Mouse (Mus musculus) lung, embryonic 15.5 days (tissue): ENCODE data around the gene Fut1. TPM values are rescaled to one million over a fixed set of nuclear protein-coding genes. Genes with fewer than 3 reads are reported as not detected.
A peak's percentile ranks its signal among the peaks of the same experiment; 100 is the strongest.

Experiments used
- ATAC-seq: fragments of 200-750 bp; cut with Nextera tagmentation; 2 replicates; pipeline ENCODE4 v1.8.0; 2017; ENCODE audit warnings: moderate number of reproducible peaks, borderline replicate concordance; ENCODE audit not compliant: low FRiP score, low TSS enrichment; ENCODE audit errors: extremely low read depth
- H3K27ac ChIP-seq: fragments of 300-500 bp; sonication (generic); 2 replicates; pipeline ENCODE4 v1.5.1; 2015; ENCODE audit warnings: moderate library complexity, mild to moderate bottlenecking, inconsistent platforms
- H3K27me3 ChIP-seq: fragments of 300-500 bp; sonication (generic); 2 replicates; pipeline ENCODE4 v1.6.1; 2015; ENCODE audit warnings: inconsistent platforms
- H3K36me3 ChIP-seq: fragments of 300-500 bp; sonication (generic); 2 replicates; pipeline ENCODE4 v1.6.1; 2015; ENCODE audit warnings: inconsistent platforms
- H3K4me1 ChIP-seq: fragments of 300-500 bp; sonication (generic); 2 replicates; pipeline ENCODE4 v1.6.1; 2015; ENCODE audit warnings: inconsistent platforms
- H3K4me2 ChIP-seq: fragments of 300-500 bp; sonication (generic); 2 replicates; pipeline ENCODE4 v1.6.1; 2015; ENCODE audit warnings: inconsistent platforms, mild to moderate bottlenecking, moderate library complexity
- H3K4me3 ChIP-seq: fragments of 300-500 bp; sonication (generic); 2 replicates; pipeline ENCODE4 v1.5.1; 2015; ENCODE audit warnings: mild to moderate bottlenecking, inconsistent platforms
- H3K9ac ChIP-seq: fragments of 300-500 bp; sonication (generic); 2 replicates; pipeline ENCODE4 v1.6.1; 2015; ENCODE audit warnings: inconsistent platforms
- H3K9me3 ChIP-seq: fragments of 300-500 bp; sonication (generic); 2 replicates; pipeline ENCODE4 v1.6.1; 2016; ENCODE audit warnings: inconsistent platforms
- WGBS: fragments of 180-500 bp; shearing (Covaris S2); methylation state at CpG from one replicate; pipeline ENCODE4 v1.1.7; 2015; 5-methylcytosine and 5-hydroxymethylcytosine counted together
- polyA plus RNA-seq: library from polyadenylated mRNA; unstranded; fragments of >200 nt; fragmentation: Nextera tagmentation; extraction: Ambion mirVana; gene quantifications from 2 replicates; pipeline ENCODE4 v1.2.1, GENCODE M21; 2015

Fut1 gene
- polyA plus RNA-seq, 1 experiment from 2014 or later: 0.47 TPM

DNA sequence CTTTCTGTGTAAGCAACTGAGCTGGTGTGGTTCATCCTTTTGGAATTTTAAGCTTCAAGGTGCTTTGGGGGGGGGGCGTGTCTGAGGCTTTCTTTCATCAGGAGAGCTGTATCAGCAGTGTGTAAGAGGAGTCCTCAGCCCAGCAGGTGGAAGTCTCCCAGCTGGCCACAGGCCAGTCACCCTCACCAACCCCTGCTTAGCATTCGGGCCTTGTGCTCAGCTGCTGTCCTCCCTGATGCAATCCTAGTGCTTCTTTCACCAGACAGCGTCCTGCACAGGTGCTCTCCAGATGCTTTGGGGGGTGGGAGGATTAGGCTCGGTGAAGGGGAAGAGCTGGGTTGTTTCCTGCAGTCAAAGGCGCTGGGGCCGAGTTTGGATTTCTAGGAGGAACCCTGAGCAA lies 812 bp upstream of the Fut1 start:
- H3K27ac ChIP-seq: no peak overlapping the region
- H3K36me3 ChIP-seq: no peaks in the 10 kb centered on the region
- no peak overlapping the region for H3K4me3 ChIP-seq
- 22% methylated on average over 6 of the region's 6 CpGs for WGBS
- no peak overlapping the region for H3K4me2 ChIP-seq
- H3K27me3 ChIP-seq: peaks cover 37% of the 10 kb centered on the region
- ATAC-seq: peak; percentile 40; the same call in 1 of the 2 replicates
- H3K9me3 ChIP-seq: no peaks in the 10 kb centered on the region
- H3K4me1 ChIP-seq: peaks cover 17% of the 10 kb centered on the region
- no peak overlapping the region for H3K9ac ChIP-seq

DNA sequence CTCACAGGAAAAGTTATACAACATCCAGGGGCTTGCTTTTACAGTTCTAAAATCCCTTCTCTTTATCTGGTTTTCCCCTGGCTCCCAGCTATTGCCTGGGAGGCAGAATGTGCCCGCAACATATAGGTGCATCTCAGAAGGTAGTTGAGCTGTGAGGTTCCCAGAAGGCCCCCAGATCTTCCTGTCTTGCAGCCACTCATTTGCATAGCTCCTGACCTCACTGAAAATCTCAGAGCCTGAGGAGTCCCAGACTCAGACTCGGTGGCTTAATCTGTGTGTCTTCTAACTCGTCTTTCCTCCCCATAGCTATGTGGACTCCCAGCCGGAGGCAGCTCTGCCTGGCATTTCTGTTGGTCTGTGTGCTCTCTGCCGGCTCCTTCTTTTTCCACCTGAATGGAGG lies 1.2 kb downstream of the Fut1 start:
- no peak for ATAC-seq

GRCm38 (mm10) chr7:45619592-45619991 lies 2.5 kb downstream of the Fut1 start:
- Histone ChIP-seq H3K9me3 (no peaks in the 10 kb centered on the region), H3K27me3 (peaks cover 37% of the 10 kb centered on the region), H3K4me3 (no peak overlapping the region), H3K36me3 (no peaks in the 10 kb centered on the region), H3K4me1 (peaks cover 17% of the 10 kb centered on the region), H3K9ac (no peak overlapping the region), H3K4me2 (no peak overlapping the region), H3K27ac (no peak overlapping the region)
- no peak for ATAC-seq
- WGBS: 88% methylated on average over 5 of the region's 5 CpGs

More for the DNA sequence above, 1.2 kb downstream of the Fut1 start:
- peaks cover 17% of the 10 kb centered on the region for H3K4me1 ChIP-seq
- H3K27ac ChIP-seq: no peak overlapping the region
- H3K27me3 ChIP-seq: peaks cover 37% of the 10 kb centered on the region
- WGBS: 79% methylated on average over 5 of the region's 5 CpGs
- no peak overlapping the region for H3K9ac ChIP-seq
- H3K4me2 ChIP-seq: no peak overlapping the region
- no peaks in the 10 kb centered on the region for H3K9me3 ChIP-seq
- H3K36me3 ChIP-seq: no peaks in the 10 kb centered on the region
- H3K4me3 ChIP-seq: no peak overlapping the region

DNA sequence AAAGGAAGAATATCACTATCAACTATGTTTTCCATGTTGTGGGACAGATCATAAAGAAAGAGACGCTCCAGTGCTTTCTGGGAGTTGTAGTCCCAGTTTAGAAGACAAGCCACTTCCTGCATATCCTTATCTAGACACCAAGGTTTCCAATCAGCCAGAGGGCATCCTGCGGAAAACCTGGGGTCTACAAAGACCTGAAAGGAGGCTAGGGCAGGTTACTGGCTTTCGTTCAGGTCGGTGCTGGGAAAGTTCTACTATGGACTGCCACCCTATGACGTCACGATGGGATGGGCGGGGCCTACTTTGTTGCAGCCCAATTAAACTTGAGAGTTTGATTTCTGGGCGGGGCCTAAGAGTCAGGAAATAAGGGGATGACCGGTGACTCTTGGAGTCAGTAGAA lies 4.4 kb downstream of the Fut1 start, which contains the start of gene Izumo1:
Gene Izumo1 (plus strand): TSS at position 369 of the 400 bp plus-strand sequence.
- 29% methylated on average over 9 of the region's 9 CpGs for WGBS
- no peak within 1 kb of the TSS for H3K27ac ChIP-seq
- no peak within 1 kb of the TSS for H3K4me3 ChIP-seq
- H3K4me1 ChIP-seq: peaks cover 12% of the 10 kb centered on the region
- H3K27me3 ChIP-seq: peaks cover 26% of the 10 kb centered on the region
- no peaks in the 10 kb centered on the region for H3K9me3 ChIP-seq
- no peak within 1 kb of the TSS for H3K9ac ChIP-seq
- no peaks in the 10 kb centered on the region for H3K36me3 ChIP-seq
- ATAC-seq: no peak
- H3K4me2 ChIP-seq: no peak within 1 kb of the TSS

GRCm38 (mm10) chr7:45623507-45623906 lies 6.4 kb downstream of the Fut1 start:
- Histone ChIP-seq H3K4me2 (no peak overlapping the region), H3K4me1 (peaks cover 4% of the 10 kb centered on the region; the same call in 1 of the 2 replicates), H3K9ac (no peak overlapping the region), H3K36me3 (no peaks in the 10 kb centered on the region), H3K27me3 (peaks cover 26% of the 10 kb centered on the region), H3K9me3 (no peaks in the 10 kb centered on the region), H3K27ac (no peak overlapping the region), H3K4me3 (no peak overlapping the region)
- no peak for ATAC-seq
- 90% methylated on average over 11 of the region's 11 CpGs for WGBS

DNA sequence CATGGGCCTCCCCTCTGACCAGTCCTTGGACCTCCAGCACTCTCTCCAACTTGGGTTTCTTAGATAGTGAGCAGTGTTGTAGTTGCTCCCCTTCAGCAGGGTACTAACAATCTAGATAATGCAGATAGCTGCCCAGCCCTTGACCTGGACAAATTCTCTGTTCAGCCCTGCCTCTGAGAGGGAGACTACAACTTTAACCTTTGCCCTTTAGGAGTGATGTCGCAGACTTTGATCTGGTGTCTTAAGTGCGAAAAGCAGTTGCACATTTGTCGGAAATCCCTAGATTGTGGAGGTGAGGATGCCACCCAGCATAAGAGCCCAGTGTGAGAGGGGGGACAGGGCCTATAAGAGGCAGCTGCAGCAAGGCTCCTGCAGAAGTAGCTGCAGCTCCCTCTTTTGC lies 7.6 kb downstream of the Fut1 start:
- 53% methylated on average over 3 of the region's 3 CpGs for WGBS
- H3K27me3 ChIP-seq: peaks cover 20% of the 10 kb centered on the region
- H3K4me3 ChIP-seq: no peak overlapping the region
- H3K4me2 ChIP-seq: no peak overlapping the region
- H3K36me3 ChIP-seq: no peaks in the 10 kb centered on the region
- H3K4me1 ChIP-seq: peaks cover 4% of the 10 kb centered on the region; the same call in 1 of the 2 replicates
- no peaks in the 10 kb centered on the region for H3K9me3 ChIP-seq
- no peak overlapping the region for H3K27ac ChIP-seq
- no peak for ATAC-seq
- H3K9ac ChIP-seq: no peak overlapping the region

DNA sequence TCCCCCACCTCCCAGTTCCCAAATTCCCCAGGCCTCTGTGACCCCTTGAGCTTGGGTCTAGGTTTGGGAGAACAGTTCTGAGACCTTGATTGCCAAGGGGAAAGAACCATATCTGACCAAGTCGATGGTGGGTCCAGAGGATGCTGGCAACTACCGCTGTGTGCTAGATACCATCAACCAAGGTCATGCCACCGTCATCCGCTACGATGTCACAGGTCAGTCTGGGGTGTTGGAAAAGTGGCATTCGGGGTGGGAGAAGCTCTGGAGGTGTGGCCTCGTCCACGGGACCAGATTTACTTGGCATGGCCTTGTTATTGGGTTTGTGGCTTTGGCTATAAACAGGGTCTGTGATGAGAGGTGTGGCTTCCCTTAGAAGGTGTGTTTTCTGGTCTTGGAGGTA lies 8.4 kb downstream of the Fut1 start:
- Histone ChIP-seq H3K9ac (no peak overlapping the region), H3K36me3 (no peaks in the 10 kb centered on the region), H3K9me3 (no peaks in the 10 kb centered on the region), H3K27me3 (peaks cover 20% of the 10 kb centered on the region), H3K4me3 (no peak overlapping the region), H3K4me2 (no peak overlapping the region), H3K27ac (no peak overlapping the region), H3K4me1 (peaks cover 4% of the 10 kb centered on the region; the same call in 1 of the 2 replicates)
- WGBS: 86% methylated on average over 8 of the region's 8 CpGs
- ATAC-seq: no peak

DNA sequence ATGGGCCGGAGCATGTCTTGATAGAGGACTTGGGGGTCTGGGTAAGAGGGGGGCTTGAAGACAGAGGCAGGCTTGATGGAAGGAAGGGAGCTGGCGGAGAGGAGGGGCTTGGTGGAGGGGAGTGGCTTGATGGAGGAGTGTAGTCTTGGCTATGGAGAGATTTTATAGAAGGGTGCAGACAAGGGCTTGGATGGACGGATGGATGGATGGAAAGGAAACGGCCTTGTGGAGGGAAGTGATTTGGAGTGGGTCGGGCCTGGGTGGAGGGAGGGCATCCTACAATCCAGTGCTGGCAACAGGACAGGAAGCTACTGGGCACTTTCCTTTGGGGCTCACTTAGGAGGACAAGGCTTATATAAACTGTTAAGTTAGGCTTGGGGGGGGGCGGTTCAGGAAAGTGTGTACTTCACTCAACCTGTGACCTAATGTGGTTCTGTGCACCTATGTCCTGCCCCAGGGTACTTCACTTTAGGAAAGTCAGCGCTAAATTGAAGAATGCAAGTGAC lies 9.5 kb downstream of the Fut1 start:
- no peak overlapping the region for H3K9ac ChIP-seq
- peak overlapping the region; percentile 95; the same call in 1 of the 2 replicates for H3K4me2 ChIP-seq
- no peaks in the 10 kb centered on the region for H3K9me3 ChIP-seq
- H3K4me1 ChIP-seq: peaks cover 4% of the 10 kb centered on the region; the same call in 1 of the 2 replicates
- 76% methylated on average over 7 of the region's 7 CpGs for WGBS
- peak overlapping the region; percentile 76 for H3K27ac ChIP-seq
- peaks cover 20% of the 10 kb centered on the region for H3K27me3 ChIP-seq
- no peak for ATAC-seq
- no peaks in the 10 kb centered on the region for H3K36me3 ChIP-seq
- H3K4me3 ChIP-seq: no peak overlapping the region

DNA sequence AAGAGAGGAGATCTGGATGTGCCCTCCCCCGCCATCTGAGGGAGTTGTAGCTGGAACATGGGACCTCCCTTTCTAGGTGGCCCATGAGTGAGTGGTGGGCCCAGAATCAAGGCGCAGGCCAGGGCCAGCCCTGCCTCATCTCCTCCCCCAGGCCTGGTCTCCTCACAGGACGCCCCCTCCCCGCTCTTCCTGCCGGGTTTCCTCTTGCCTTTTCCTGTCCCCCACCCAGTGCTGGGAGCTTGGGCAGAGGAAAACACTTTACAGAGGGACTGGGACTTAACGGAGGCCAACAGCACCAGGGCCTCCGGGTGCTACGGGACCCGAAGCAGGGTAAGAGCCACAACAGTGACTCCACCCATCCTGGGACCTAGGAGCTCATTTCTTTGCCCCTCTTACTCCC lies 10.2 kb downstream of the Fut1 start, which contains the start of gene Rasip1:
Gene Rasip1 (plus strand): TSS at position 228 of the 400 bp plus-strand sequence.
- H3K36me3 ChIP-seq: no peaks in the 10 kb centered on the region

DNA sequence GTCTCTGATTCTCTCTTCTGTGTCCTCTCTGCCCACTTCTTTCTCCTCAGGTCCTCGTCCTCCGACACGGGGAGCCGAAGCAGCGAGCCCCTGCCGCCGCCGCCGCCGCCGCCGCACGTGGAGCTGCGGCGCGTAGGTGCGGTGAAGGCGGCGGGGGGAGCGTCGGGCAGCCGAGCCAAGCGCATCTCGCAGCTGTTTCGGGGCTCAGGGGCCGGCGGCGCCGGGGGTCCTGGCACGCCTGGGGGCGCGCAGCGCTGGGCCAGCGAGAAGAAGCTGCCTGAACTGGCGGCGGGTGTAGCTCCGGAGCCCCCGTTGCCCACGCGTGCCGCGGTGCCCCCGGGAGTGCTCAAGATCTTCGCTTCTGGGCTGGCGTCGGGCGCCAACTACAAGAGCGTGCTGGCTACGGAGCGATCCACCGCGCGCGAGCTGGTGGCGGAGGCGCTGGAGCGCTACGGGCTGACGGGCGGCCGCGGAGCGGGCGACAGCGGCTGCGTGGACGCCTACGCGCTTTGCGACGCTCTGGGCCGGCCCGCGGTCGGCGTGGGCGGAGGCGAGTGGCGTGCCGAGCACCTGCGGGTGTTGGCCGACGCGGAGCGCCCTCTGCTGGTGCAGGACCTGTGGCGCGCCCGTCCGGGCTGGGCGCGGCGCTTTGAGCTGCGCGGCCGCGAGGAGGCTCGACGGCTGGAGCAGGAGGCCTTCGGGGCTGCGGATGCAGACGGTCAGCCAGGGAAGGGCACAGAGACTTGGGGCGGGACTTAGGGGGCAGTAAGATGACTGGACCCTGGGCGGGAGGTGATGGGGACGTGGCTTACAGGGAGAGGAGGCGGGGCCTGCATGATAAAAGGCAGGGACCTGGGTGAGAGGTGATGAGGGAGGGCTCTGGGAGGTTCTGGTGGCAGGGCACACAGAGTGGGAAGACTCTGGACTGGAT lies 11.5 kb downstream of the Fut1 start:
- Histone ChIP-seq H3K4me2 (peak overlapping the region; percentile 95), H3K4me1 (peaks cover 12% of the 10 kb centered on the region), H3K36me3 (no peaks in the 10 kb centered on the region), H3K27me3 (peaks cover 33% of the 10 kb centered on the region), H3K9ac (peak overlapping the region; percentile 73), H3K4me3 (peak overlapping the region; percentile 60), H3K9me3 (no peaks in the 10 kb centered on the region), H3K27ac (peak overlapping the region; percentile 63)
- WGBS: 1% methylated on average over 103 of the region's 105 CpGs
- peak; percentile 78 for ATAC-seq

More for the DNA sequence above, 10.2 kb downstream of the Fut1 start, which contains the start of gene Rasip1:
- peak; percentile 40 for ATAC-seq
- no peaks in the 10 kb centered on the region for H3K9me3 ChIP-seq
- H3K4me3 ChIP-seq: peak within 1 kb of the TSS; percentile 60
- peaks cover 23% of the 10 kb centered on the region for H3K27me3 ChIP-seq
- WGBS: 73% methylated on average over 9 of the region's 9 CpGs
- peak within 1 kb of the TSS; percentile 76 for H3K27ac ChIP-seq
- peaks cover 6% of the 10 kb centered on the region for H3K4me1 ChIP-seq
- H3K9ac ChIP-seq: peak within 1 kb of the TSS; percentile 73
- peak within 1 kb of the TSS; percentile 95 for H3K4me2 ChIP-seq

- peak overlapping the region; percentile 20; the same call in 1 of the 2 replicates for H3K4me2 ChIP-seq
- no peak overlapping the region for H3K27ac ChIP-seq
Measured at GRCm38 (mm10) chr7:45630064-45630907, 13.2 kb downstream of the Fut1 start.

More at GRCm38 (mm10) chr7:45630064-45630907, 13.2 kb downstream of the Fut1 start:
- peaks cover 18% of the 10 kb centered on the region for H3K4me1 ChIP-seq
- H3K4me3 ChIP-seq: no peak overlapping the region
- no peak for ATAC-seq
- H3K27me3 ChIP-seq: peaks cover 33% of the 10 kb centered on the region
- no peaks in the 10 kb centered on the region for H3K9me3 ChIP-seq
- whole genome bisulfite sequencing: 72% methylated on average over 23 of the region's 23 CpGs
- no peaks in the 10 kb centered on the region for H3K36me3 ChIP-seq
- no peak overlapping the region for H3K9ac ChIP-seq
